Mouse (Mus musculus) megakaryocyte, adult 5-6 weeks (primary cell): ENCODE measurements at regions not wholly inside any gene's neighbourhood (a gene's known extent, or its start where the extent isn't known, plus 50 kb on each side); places are given as distances from the start of the nearest gene placed in this dataset.

Source experiments
- ATAC-seq: 2 replicates; pipeline ENCODE4 v1.8.0; 2016; ENCODE audit warnings: mild to moderate bottlenecking, inconsistent platforms; ENCODE audit not compliant: poor library complexity, severe bottlenecking

DNA sequence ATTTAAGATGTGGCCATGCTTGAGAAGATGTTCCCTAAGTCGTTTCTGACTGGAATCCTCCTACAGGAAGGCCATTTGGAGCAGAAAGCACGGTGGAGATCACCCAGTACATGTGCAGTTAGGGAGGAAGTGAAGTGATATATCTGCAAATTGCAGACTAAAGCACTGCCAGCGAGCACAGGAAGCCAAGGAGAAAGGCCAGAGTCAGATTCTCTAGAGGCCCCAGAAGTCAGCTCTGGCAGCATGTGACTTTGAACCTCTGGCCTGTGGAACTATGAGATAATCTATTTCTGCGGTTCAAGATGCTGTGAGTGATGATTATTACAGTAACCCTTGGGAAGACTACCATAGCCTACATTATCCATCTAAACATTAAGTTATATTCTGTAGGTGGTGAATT lies 186.8 kb upstream of the Gm11114 start:
- ATAC-seq = no peak

DNA sequence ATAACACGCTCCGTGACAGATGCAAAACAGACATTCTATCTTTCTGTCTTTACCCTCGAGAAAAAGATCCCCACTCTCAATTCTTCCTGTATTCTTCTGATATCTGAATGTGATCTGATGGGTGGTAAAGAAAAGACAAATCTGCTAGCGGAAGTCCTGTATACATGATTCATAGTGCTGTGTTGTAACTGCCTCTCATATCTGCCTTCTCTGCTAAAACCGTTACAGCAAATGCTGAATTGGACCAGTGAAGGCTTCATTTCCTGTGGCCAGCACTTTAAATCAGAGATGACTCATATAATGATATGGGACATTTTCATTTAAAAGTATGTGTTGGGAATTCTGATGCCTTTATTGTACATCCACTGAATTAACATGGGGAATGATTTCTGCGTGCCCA lies 186.0 kb upstream of the Gm11114 start:
- 0 out of 2 replicates have a peak, but pooled peaks have one; percentile 41 for ATAC-seq

DNA sequence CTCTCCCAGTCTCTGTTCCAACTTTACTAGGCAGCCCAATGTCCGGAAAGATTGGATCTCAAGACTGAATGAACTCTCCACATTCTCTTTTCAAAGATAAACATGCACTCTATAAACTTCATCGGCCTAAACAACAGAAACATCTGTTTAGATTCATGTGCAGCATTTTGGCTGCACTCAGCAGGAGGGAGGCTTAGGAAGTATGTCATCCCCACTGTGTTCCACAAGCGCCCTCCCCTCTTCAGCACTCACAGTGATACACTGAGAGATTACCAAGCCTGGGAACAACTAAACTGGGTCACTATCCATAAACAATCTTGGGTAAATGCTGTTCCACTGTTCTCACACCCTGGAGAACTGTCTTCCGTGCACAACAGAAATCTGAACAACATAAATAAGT lies 185.5 kb upstream of the Gm11114 start:
- ATAC-seq = no peak

DNA sequence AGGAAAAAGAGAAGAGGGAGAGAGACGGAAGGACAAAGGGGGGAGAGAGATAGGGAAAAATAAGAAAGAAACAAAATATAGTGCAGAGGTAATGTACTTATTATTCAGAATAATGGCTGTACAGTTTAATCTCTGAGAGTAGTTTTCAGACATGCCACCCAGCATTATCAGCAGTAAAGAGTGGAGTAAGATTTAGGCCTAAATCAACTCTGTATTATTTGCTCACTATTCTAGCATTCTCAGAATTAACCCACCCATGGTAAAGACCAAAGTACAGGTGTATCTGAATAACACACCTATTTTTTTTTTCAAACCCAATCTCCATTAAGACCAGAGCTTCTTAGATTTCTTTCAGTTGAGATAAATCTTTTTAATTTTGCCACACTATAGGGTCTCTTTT lies 177.7 kb upstream of the Gm11114 start:
- ATAC-seq = no peak

DNA sequence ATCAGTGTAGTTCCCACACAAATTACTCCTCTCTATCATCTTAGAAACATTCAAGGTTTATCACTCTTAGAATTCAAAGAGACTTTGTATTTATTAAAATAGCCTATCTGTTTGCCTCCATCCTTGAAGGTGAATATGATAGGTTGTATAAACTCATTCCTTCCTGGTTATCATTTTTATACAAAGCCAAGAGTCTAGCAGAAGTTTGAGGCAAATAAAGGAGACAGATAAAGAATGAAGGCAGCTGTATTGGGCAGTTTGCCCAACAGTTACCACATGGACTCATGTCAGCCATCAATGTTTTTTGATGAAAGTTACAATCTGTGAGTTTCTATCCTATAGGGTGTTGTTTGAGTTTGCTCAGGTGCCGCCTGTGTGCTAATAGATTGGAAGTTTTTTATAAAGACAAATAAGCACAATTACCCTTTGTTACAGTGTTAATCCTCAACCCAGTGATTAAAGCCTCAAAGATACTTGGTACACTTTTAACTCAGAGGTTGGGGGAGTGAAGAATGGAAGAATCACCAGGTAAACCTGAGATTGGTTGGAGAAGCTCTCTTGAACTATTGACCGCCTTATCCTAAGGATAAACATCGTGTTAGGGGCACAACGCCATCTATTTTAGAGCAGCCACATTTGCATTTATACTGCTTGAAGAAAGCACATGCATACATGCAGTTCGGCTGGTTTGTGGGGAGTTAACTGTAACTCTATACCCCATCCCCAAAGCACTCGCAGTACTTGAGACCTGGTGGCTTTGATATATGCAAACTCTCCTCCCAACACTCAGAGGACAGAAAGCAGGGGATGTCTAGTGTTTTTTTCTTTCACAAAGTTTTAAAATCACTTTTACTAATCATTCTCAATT lies 175.6 kb upstream of the Gm11114 start:
- no peak for ATAC-seq

DNA sequence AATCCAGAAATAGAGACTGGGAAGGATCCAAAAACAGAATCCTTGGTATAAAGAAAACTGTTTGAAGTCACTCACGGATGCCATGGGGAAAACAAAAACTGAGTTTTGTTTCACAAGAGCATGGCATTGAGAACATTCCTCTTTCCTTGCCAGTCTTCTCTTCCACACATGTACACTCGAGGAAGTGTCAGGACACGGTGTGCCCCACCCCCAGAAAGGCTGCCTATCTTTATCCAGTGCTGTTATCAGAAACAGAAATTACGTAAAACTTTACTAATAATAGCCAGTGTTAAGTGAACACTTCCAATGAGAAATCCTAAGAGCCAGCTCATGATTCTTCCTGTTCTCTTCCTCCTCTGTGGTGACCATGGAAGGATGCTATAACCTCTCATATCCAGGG lies 172.7 kb upstream of the Gm11114 start:
- ATAC-seq = no peak

DNA sequence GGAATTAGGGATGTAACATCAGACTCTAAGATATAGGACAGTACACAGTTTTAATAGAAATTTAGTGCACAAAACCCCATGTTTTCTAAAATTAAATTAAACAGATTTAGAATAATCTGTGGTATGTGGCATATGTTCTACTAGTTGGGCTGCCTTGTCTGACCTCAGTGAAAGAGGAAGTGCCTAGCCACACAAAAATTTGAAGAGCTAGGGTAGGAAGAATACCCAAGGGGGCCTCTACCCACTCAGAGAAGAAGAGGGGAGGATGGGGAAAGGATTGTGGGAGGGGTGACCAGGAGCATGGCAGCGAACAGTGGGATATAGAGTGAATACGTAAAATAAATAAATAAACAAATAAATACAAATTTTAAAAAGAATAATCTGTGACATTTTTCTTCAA lies 168.2 kb upstream of the Gm11114 start:
- peak; percentile 60; the same call in 1 of the 2 replicates for ATAC-seq

DNA sequence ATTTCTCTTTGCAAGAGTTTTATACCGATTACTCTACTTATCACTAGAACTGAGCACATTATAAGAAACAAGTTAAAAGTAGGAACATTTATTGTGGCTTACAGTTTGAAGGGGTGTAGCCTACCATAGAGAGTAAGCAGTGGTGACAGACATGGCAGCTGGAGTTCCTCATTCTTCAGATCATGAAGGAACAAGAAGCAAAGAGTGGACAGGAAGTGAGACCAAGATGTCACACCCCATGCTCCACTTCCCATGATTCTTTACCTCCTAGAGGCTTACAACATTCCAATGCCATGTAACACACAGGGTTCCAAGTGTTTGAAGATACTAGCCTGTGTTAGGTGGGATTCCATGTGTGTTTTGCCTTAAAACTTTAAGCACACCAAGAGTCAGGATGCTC lies 146.9 kb upstream of the Gm11114 start:
- peak; percentile 69 for ATAC-seq

DNA sequence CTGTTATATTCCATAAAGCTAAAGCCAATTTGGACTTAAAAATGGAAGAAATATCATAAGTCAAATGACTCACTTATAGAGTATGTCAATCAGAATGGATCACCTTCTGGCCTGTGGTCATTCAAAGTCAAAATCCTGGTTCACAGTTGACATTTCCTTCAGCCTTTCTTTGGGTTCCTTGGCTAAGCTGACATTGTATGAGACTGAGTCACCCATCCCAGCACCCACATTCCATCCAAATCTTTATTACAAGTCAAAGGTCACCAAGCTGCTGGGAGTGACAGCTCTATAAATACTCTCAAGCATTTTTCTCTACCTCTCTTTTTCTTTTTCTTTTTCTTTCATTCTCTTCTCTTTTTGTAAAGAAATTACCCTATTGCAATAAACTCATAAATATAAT lies 145.3 kb upstream of the Gm11114 start:
- no peak for ATAC-seq

DNA sequence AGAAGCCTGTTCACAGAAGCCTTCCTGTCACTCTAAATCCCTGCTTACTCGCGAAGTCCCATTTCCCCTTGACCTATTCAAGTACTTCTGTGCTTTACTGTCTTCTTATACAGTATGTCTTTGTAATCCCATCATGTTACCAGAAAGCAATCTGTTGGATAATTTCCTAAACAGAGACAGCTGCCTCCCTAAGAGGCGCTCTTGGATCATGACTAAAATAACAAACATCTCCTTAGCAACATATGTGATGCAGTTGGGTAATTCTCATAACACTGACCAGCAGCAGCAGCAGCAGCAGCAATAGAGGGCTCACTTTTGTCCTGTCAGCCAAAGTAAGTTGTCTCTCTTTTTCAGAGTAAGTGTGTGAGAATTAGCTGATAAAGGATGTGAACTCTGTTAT lies 138.1 kb upstream of the Gm11114 start:
- no peak for ATAC-seq

DNA sequence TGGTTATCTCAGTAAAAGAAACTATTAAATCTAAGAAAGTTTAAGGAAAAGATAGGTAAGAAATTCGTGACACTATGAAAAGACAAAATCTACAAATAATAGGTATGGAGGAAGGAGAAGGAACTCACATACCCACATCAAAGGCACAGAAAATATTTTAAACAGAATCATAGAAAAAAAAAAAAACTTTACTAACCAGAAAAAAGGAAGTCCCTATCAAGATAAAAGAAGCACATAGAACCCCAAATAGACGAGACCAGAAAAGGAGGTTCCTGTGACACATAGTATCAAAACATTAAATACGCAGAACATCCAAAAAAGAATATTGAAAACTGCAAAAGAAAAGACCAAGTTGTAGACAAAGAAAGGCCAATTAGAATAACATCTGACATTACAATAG lies 111.4 kb upstream of the Gm11114 start:
- no peak for ATAC-seq

DNA sequence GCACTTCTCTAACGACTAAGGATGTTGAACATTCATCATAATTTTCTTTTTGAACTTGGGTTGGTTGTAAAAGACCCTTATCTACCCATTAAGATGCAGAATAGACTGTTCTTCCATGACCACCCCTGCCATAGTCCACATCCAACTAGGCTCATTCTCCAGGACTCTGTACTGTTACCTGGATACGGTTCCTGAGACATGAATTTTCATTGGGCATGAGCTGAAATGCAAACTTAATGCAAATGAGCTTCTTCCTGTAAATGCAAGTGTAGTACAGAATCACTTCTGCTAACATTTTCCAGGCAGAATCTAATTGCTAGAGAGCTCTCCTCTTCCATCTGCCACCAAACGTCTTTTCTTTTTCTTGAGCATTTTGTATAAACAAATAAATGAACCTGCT lies 87.7 kb upstream of the Gm11114 start:
- ATAC-seq = no peak
